Mouse (Mus musculus) kidney, adult 9 months (tissue): ENCODE measurements around the gene Mlec.

ENCODE experiments used
- DNase-seq: peaks from one replicate; pipeline ENCODE4 v3.0.0; 2022

Gene Mlec

GRCm38 (mm10) chr5:115158040-115158983 lies at the start of gene Mlec:
TSS of gene Mlec (minus strand) at chr5:115158179.
- DNase-seq, result peak; percentile 99

- DNase-seq, result no peak
These were observed 49.3 kb upstream of the Mlec start for GRCm38 (mm10) chr5:115207244-115207643.

GRCm38 (mm10) chr5:115204562-115205311 lies 46.8 kb upstream of the Mlec start:
- DNase-seq, result peak; percentile 52

GRCm38 (mm10) chr5:115203735-115204561 lies 46.0 kb upstream of the Mlec start:
- peak; percentile 17 for DNase-seq

- no peak for DNase-seq
These were observed 36.7 kb upstream of the Mlec start for GRCm38 (mm10) chr5:115194626-115195221.

GRCm38 (mm10) chr5:115193669-115194625 lies 36.0 kb upstream of the Mlec start, which contains the start of gene Cabp1:
TSS of gene Cabp1 (minus strand) at chr5:115194381.
- DNase-seq, result peak; percentile 35

- peak; percentile 77 for DNase-seq
These were observed 35.2 kb upstream of the Mlec start for GRCm38 (mm10) chr5:115193226-115193625.

GRCm38 (mm10) chr5:115192828-115193195 lies 34.8 kb upstream of the Mlec start:
- no peak for DNase-seq

GRCm38 (mm10) chr5:115191880-115192827 lies 34.2 kb upstream of the Mlec start:
- DNase-seq, result no peak

GRCm38 (mm10) chr5:115190081-115190480 lies 32.1 kb upstream of the Mlec start:
- no peak for DNase-seq

- peak; percentile 62 for DNase-seq
These were observed 30.8 kb upstream of the Mlec start for GRCm38 (mm10) chr5:115188824-115189223.

GRCm38 (mm10) chr5:115187188-115188131 lies 29.5 kb upstream of the Mlec start:
- DNase-seq, result peak; percentile 95

- no peak for DNase-seq
These were observed 28.5 kb upstream of the Mlec start for GRCm38 (mm10) chr5:115186371-115187073.

GRCm38 (mm10) chr5:115184726-115185125 lies 26.7 kb upstream of the Mlec start:
- no peak for DNase-seq

GRCm38 (mm10) chr5:115183482-115183881 lies 25.5 kb upstream of the Mlec start:
- DNase-seq, result no peak

- no peak for DNase-seq
These were observed 24.9 kb upstream of the Mlec start for GRCm38 (mm10) chr5:115182925-115183324.

- peak; percentile 78 for DNase-seq
These were observed 23.4 kb upstream of the Mlec start for GRCm38 (mm10) chr5:115181248-115181940.
